Mouse (Mus musculus) embryonic facial prominence, embryonic 14.5 days (tissue): ENCODE results near the gene Fam166a. TPM values are rescaled to one million over a fixed set of nuclear protein-coding genes. Genes with fewer than 3 reads are reported as not detected.
A peak's percentile ranks its signal among the peaks of the same experiment; 100 is the strongest.

Experiments
- ATAC-seq: fragments of 200-750 bp; cut with Nextera tagmentation; 2 replicates; pipeline ENCODE4 v1.8.0; 2017; ENCODE audit warnings: low read depth, moderate number of reproducible peaks, moderate TSS enrichment
- DNase-seq: peaks from one replicate; pipeline ENCODE4 v3.0.0-alpha.2; 2015; ENCODE audit warnings: low spot score
- H3K27ac ChIP-seq: fragments of 300-500 bp; sonication (generic); replicated peaks from 2 replicates; pipeline ENCODE4 v1.5.1; 2014; ENCODE audit warnings: low read depth, mild to moderate bottlenecking, low read length, moderate library complexity
- H3K27me3 ChIP-seq: fragments of 300-500 bp; sonication (generic); replicated peaks from 2 replicates; pipeline ENCODE4 v1.6.1; 2014; ENCODE audit warnings: low read length; ENCODE audit not compliant: control insufficient read depth, insufficient read depth
- H3K36me3 ChIP-seq: fragments of 300-500 bp; sonication (generic); 2 replicates; pipeline ENCODE4 v1.6.1; 2014; ENCODE audit warnings: low read length, mixed read lengths; ENCODE audit not compliant: control insufficient read depth, insufficient read depth
- H3K4me1 ChIP-seq: fragments of 300-500 bp; sonication (generic); 2 replicates; pipeline ENCODE4 v1.6.1; 2014; ENCODE audit warnings: antibody characterized with exemption, low read length; ENCODE audit not compliant: control insufficient read depth, insufficient read depth
- H3K4me2 ChIP-seq: fragments of 300-500 bp; sonication (generic); 2 replicates; pipeline ENCODE4 v1.6.1; 2014; ENCODE audit warnings: low read depth, mild to moderate bottlenecking, low read length, moderate library complexity, mixed read lengths
- H3K4me3 ChIP-seq: fragments of 300-500 bp; sonication (generic); 2 replicates; pipeline ENCODE4 v1.5.1; 2014; ENCODE audit warnings: low read depth, mild to moderate bottlenecking, low read length
- H3K9ac ChIP-seq: fragments of 300-500 bp; sonication (generic); 2 replicates; pipeline ENCODE4 v1.6.1; 2014; ENCODE audit warnings: low read depth, mild to moderate bottlenecking, low read length, moderate library complexity, mixed read lengths
- H3K9me3 ChIP-seq: fragments of 300-500 bp; sonication (generic); 2 replicates; pipeline ENCODE4 v1.6.1; 2016; ENCODE audit warnings: low read length; ENCODE audit not compliant: control insufficient read depth
- WGBS: fragments of 180-500 bp; shearing (Covaris S2); extraction: QIAGEN DNeasy Blood & Tissue Kit; methylation state at CpG from one replicate; pipeline ENCODE4 v1.1.7; 2014; 5-methylcytosine and 5-hydroxymethylcytosine counted together
- polyA plus RNA-seq: library from polyadenylated mRNA; unstranded; fragments of >200 nt; fragmentation: Nextera tagmentation; extraction: Ambion mirVana; gene quantifications from 2 replicates; pipeline ENCODE4 v1.2.1, GENCODE M21; 2014

Gene Fam166a
- polyA plus RNA-seq, 1 experiment from 2014 or later = not detected

GRCm38 (mm10) chr2:25207593-25207992 is 11.0 kb upstream of the Fam166a start:
- H3K4me2 ChIP-seq = no peak overlapping the region
- WGBS = 72% methylated on average over 1 of the region's 1 CpGs
- peaks cover 62% of the 10 kb centered on the region for H3K36me3 ChIP-seq
- H3K4me3 ChIP-seq = no peak overlapping the region
- ATAC-seq (no peak), DNase-seq (no peak)
- H3K9me3 ChIP-seq = no peaks in the 10 kb centered on the region
- H3K9ac ChIP-seq = no peak overlapping the region
- peaks cover 11% of the 10 kb centered on the region for H3K4me1 ChIP-seq
- H3K27ac ChIP-seq = no peak overlapping the region
- H3K27me3 ChIP-seq = no peaks in the 10 kb centered on the region

GRCm38 (mm10) chr2:25210686-25211085 is 7.9 kb upstream of the Fam166a start:
- Histone ChIP-seq H3K27me3 (no peaks in the 10 kb centered on the region), H3K9me3 (no peaks in the 10 kb centered on the region), H3K4me2 (peak overlapping the region; percentile 74), H3K9ac (peak overlapping the region; percentile 88), H3K36me3 (peaks cover 31% of the 10 kb centered on the region), H3K27ac (peak overlapping the region; percentile 91), H3K4me3 (peak overlapping the region; percentile 85), H3K4me1 (peaks cover 11% of the 10 kb centered on the region)
- DNase-seq (no peak), ATAC-seq (no peak)
- WGBS = under 1% methylated on average over 22 of the region's 24 CpGs

DNA sequence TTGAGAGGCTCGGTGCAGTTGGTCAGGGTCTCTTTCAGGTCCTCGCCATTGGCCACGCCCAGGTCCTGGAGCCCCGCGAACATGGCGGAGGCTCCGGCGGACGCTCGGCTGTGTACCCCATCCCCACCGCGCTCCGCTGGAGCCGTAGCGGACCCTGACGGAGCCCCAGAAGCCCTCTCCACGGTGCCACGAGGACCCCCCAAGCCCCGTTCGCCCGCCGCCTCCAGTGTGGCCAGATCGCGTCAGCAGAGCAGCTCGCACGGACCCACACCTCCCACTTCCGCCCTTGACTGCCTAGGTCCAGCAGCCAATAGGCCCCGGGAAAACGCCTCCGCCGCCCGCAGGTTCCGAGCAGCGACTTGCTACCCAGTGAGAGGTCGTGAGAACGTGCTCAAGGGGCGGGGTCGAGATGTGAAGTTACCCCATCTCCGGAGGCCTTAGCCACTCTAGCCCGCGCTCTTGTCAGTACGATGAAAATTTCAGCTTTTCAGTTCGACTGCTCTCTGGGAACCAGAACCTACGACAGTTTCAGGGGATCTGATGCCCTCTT is 7.3 kb upstream of the Fam166a start, which contains the start of gene Nelfb:
Gene Nelfb, minus strand, starts transcription at position 369 of the 550 bp plus-strand sequence.
- peak within 1 kb of the TSS; percentile 85 for H3K4me3 ChIP-seq
- peak within 1 kb of the TSS; percentile 91 for H3K27ac ChIP-seq
- peaks cover 11% of the 10 kb centered on the region for H3K4me1 ChIP-seq
- H3K9ac ChIP-seq = peak within 1 kb of the TSS; percentile 88
- ATAC-seq (peak; percentile 97), DNase-seq (peak; percentile 96)
- peaks cover 26% of the 10 kb centered on the region for H3K36me3 ChIP-seq
- H3K9me3 ChIP-seq = no peaks in the 10 kb centered on the region
- no peaks in the 10 kb centered on the region for H3K27me3 ChIP-seq
- 0% methylated on average over 25 of the region's 44 CpGs for WGBS
- peak within 1 kb of the TSS; percentile 74 for H3K4me2 ChIP-seq

- H3K4me3 ChIP-seq = no peak overlapping the region
- no peaks in the 10 kb centered on the region for H3K9me3 ChIP-seq
- H3K27ac ChIP-seq = no peak overlapping the region
- peaks cover 8% of the 10 kb centered on the region; the same call in 1 of the 2 replicates for H3K36me3 ChIP-seq
- peaks cover 11% of the 10 kb centered on the region for H3K4me1 ChIP-seq
- ATAC-seq (no peak), DNase-seq (no peak)
- 71% methylated on average over 17 of the region's 23 CpGs for WGBS
- no peak overlapping the region for H3K9ac ChIP-seq
- H3K27me3 ChIP-seq = no peaks in the 10 kb centered on the region
- no peak overlapping the region for H3K4me2 ChIP-seq
Measured at GRCm38 (mm10) chr2:25213266-25213865, 5.2 kb upstream of the Fam166a start.

DNA sequence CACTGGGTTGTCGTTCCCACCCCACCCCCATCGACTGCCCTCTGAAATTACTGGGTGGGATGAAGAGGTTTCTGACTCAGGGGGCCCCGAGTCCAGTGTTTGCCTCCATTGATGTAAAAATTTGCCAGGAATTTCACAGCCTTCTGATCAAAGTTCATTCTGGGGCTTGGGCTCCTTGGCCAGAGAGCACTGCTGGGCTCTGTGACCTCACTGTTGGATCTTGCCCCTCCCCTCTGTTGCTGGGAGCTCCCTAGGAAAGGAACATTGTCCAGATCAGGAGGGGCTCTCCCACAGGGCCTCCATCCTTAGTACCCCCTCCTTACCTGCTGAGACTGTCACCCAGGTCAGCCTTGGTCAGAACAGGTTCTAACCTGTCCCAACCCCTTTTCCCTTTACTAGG is 4.1 kb upstream of the Fam166a start, which contains the start of gene Stpg3:
Gene Stpg3, minus strand, starts transcription at position 194 of the 400 bp plus-strand sequence.
- DNase-seq = no peak
- no peak within 1 kb of the TSS for H3K4me2 ChIP-seq
- no peak within 1 kb of the TSS for H3K27ac ChIP-seq
- 68% methylated on average over 3 of the region's 3 CpGs for WGBS
- no peaks in the 10 kb centered on the region for H3K36me3 ChIP-seq
- H3K27me3 ChIP-seq = no peaks in the 10 kb centered on the region
- H3K9ac ChIP-seq = no peak within 1 kb of the TSS
- ATAC-seq = no peak
- H3K4me3 ChIP-seq = no peak within 1 kb of the TSS
- H3K9me3 ChIP-seq = no peaks in the 10 kb centered on the region
- peaks cover 11% of the 10 kb centered on the region for H3K4me1 ChIP-seq

GRCm38 (mm10) chr2:25217666-25218065 is 879 bp upstream of the Fam166a start:
- Histone ChIP-seq H3K36me3 (peaks cover 10% of the 10 kb centered on the region), H3K4me2 (no peak overlapping the region), H3K4me1 (no peaks in the 10 kb centered on the region), H3K9me3 (no peaks in the 10 kb centered on the region), H3K9ac (no peak overlapping the region), H3K27ac (no peak overlapping the region), H3K4me3 (no peak overlapping the region), H3K27me3 (no peaks in the 10 kb centered on the region)
- DNase-seq = no peak
- ATAC-seq = no peak
- WGBS = 51% methylated on average over 2 of the region's 2 CpGs

- Histone ChIP-seq H3K4me1 (peaks cover 11% of the 10 kb centered on the region; the same call in 1 of the 2 replicates), H3K27ac (no peak overlapping the region), H3K36me3 (peaks cover 10% of the 10 kb centered on the region), H3K9ac (no peak overlapping the region), H3K9me3 (no peaks in the 10 kb centered on the region), H3K27me3 (no peaks in the 10 kb centered on the region), H3K4me2 (no peak overlapping the region), H3K4me3 (no peak overlapping the region)
- WGBS = 71% methylated on average over 5 of the region's 5 CpGs
- ATAC-seq = no peak
- DNase-seq = no peak
Measured at GRCm38 (mm10) chr2:25221331-25221772, 2.8 kb downstream of the Fam166a start.

- peak overlapping the region; percentile 91 for H3K27ac ChIP-seq
- peak; percentile 71 for DNase-seq
- peak; percentile 10 for ATAC-seq
- H3K36me3 ChIP-seq = peaks cover 10% of the 10 kb centered on the region
- peak overlapping the region; percentile 94 for H3K4me2 ChIP-seq
- H3K9me3 ChIP-seq = no peaks in the 10 kb centered on the region
- H3K9ac ChIP-seq = peak overlapping the region; percentile 89
- no peaks in the 10 kb centered on the region for H3K27me3 ChIP-seq
- H3K4me3 ChIP-seq = peak overlapping the region; percentile 91
- peaks cover 15% of the 10 kb centered on the region for H3K4me1 ChIP-seq
- under 1% methylated on average over 49 of the region's 53 CpGs for WGBS
Measured at GRCm38 (mm10) chr2:25223681-25224491, 5.3 kb downstream of the Fam166a start.
